Mouse (Mus musculus) hindbrain, embryonic 12.5 days (tissue): ENCODE results near the gene Rrm2. TPM values are rescaled to one million over a fixed set of nuclear protein-coding genes. Genes with fewer than 3 reads are reported as not detected.
"Not testable (repeated sequence)": the region's sequence is repeated elsewhere in the genome, so short reads cannot be mapped to it uniquely, and the experiment has no call there.

ENCODE experiments used
- ATAC-seq: fragments of 200-750 bp; cut with Nextera tagmentation; 2 replicates; pipeline ENCODE4 v1.8.0; 2017; ENCODE audit warnings: moderate TSS enrichment; ENCODE audit not compliant: low FRiP score
- H3K27ac ChIP-seq: fragments of 300-500 bp; sonication (generic); 2 replicates; pipeline ENCODE4 v1.5.1; 2016; ENCODE audit warnings: mild to moderate bottlenecking
- H3K27me3 ChIP-seq: fragments of 300-500 bp; sonication (generic); 2 replicates; pipeline ENCODE4 v1.6.1; 2016; ENCODE audit warnings: mild to moderate bottlenecking
- H3K36me3 ChIP-seq: fragments of 300-500 bp; sonication (generic); 2 replicates; pipeline ENCODE4 v1.6.1; 2016; ENCODE audit warnings: mild to moderate bottlenecking
- H3K4me1 ChIP-seq: fragments of 300-500 bp; sonication (generic); 2 replicates; pipeline ENCODE4 v1.6.1; 2016
- H3K4me2 ChIP-seq: fragments of 300-500 bp; sonication (generic); replicated peaks from 2 replicates; pipeline ENCODE4 v1.6.1; 2016; ENCODE audit warnings: mild to moderate bottlenecking
- H3K4me3 ChIP-seq: fragments of 300-500 bp; sonication (generic); 2 replicates; pipeline ENCODE4 v1.5.1; 2016; ENCODE audit warnings: mild to moderate bottlenecking
- H3K9ac ChIP-seq: fragments of 300-500 bp; sonication (generic); 2 replicates; pipeline ENCODE4 v1.6.1; 2016; ENCODE audit warnings: mild to moderate bottlenecking, moderate library complexity
- H3K9me3 ChIP-seq: fragments of 300-500 bp; sonication (generic); replicated peaks from 2 replicates; pipeline ENCODE4 v1.6.1; 2016; ENCODE audit warnings: mild to moderate bottlenecking
- WGBS: fragments of 180-500 bp; shearing (Covaris S2); methylation state at CpG from one replicate; pipeline ENCODE4 v1.1.7; 2016; 5-methylcytosine and 5-hydroxymethylcytosine counted together
- polyA plus RNA-seq: library from polyadenylated mRNA; unstranded; fragments of >200 nt; fragmentation: Nextera tagmentation; extraction: Ambion mirVana; gene quantifications from 2 replicates; pipeline ENCODE4 v1.2.1, GENCODE M21; 2016

Gene Rrm2
- polyA plus RNA-seq, 1 experiment from 2014 or later = 203 TPM

- WGBS = 75% methylated on average over 11 of the region's 11 CpGs
- H3K9me3 ChIP-seq = no peaks in the 10 kb centered on the region
- no peak overlapping the region for H3K9ac ChIP-seq
- peaks cover 17% of the 10 kb centered on the region for H3K27me3 ChIP-seq
- no peaks in the 10 kb centered on the region for H3K36me3 ChIP-seq
- no peak for ATAC-seq
- H3K4me3 ChIP-seq = no peak overlapping the region
- no peak overlapping the region for H3K27ac ChIP-seq
- H3K4me2 ChIP-seq = no peak overlapping the region
- no peaks in the 10 kb centered on the region for H3K4me1 ChIP-seq
Observed at GRCm38 (mm10) chr12:24686696-24687346, 21.2 kb upstream of the Rrm2 start.

GRCm38 (mm10) chr12:24690351-24690750, 17.7 kb upstream of the Rrm2 start:
- no peak overlapping the region for H3K4me2 ChIP-seq
- no peaks in the 10 kb centered on the region for H3K36me3 ChIP-seq
- no peaks in the 10 kb centered on the region for H3K4me1 ChIP-seq
- H3K4me3 ChIP-seq = no peak overlapping the region
- WGBS = 89% methylated on average over 3 of the region's 3 CpGs
- no peak overlapping the region for H3K27ac ChIP-seq
- H3K9ac ChIP-seq = no peak overlapping the region
- no peaks in the 10 kb centered on the region for H3K9me3 ChIP-seq
- no peaks in the 10 kb centered on the region for H3K27me3 ChIP-seq
- no peak for ATAC-seq

GRCm38 (mm10) chr12:24696500-24697483, 11.2 kb upstream of the Rrm2 start:
- ATAC-seq = peak; percentile 89
- no peaks in the 10 kb centered on the region for H3K4me1 ChIP-seq
- WGBS = 41% methylated on average over 16 of the region's 16 CpGs
- no peak overlapping the region for H3K27ac ChIP-seq
- no peaks in the 10 kb centered on the region for H3K36me3 ChIP-seq
- no peaks in the 10 kb centered on the region for H3K9me3 ChIP-seq
- H3K4me2 ChIP-seq = peak overlapping the region; percentile 28
- H3K9ac ChIP-seq = no peak overlapping the region
- H3K27me3 ChIP-seq = no peaks in the 10 kb centered on the region; the same call in 1 of the 2 replicates
- no peak overlapping the region for H3K4me3 ChIP-seq

- no peak overlapping the region for H3K9ac ChIP-seq
- no peaks in the 10 kb centered on the region for H3K36me3 ChIP-seq
- WGBS = 64% methylated on average over 8 of the region's 8 CpGs
- H3K9me3 ChIP-seq = no peaks in the 10 kb centered on the region
- H3K4me1 ChIP-seq = no peaks in the 10 kb centered on the region
- no peak overlapping the region for H3K4me3 ChIP-seq
- H3K27me3 ChIP-seq = no peaks in the 10 kb centered on the region; the same call in 1 of the 2 replicates
- ATAC-seq = peak; percentile 56
- H3K4me2 ChIP-seq = peak overlapping the region; percentile 28
- H3K27ac ChIP-seq = no peak overlapping the region
Observed at GRCm38 (mm10) chr12:24697484-24698204, 10.4 kb upstream of the Rrm2 start.

GRCm38 (mm10) chr12:24698514-24698913, 9.5 kb upstream of the Rrm2 start:
- 73% methylated on average over 3 of the region's 3 CpGs for WGBS

GRCm38 (mm10) chr12:24699578-24699977, 8.5 kb upstream of the Rrm2 start:
- ATAC-seq = no peak
- no peak overlapping the region for H3K4me2 ChIP-seq
- 75% methylated on average over 10 of the region's 10 CpGs for WGBS
- no peak overlapping the region for H3K4me3 ChIP-seq
- no peaks in the 10 kb centered on the region for H3K36me3 ChIP-seq
- no peaks in the 10 kb centered on the region; the same call in 1 of the 2 replicates for H3K27me3 ChIP-seq
- H3K4me1 ChIP-seq = no peaks in the 10 kb centered on the region
- no peak overlapping the region for H3K27ac ChIP-seq
- no peak overlapping the region for H3K9ac ChIP-seq
- no peaks in the 10 kb centered on the region for H3K9me3 ChIP-seq

More at GRCm38 (mm10) chr12:24698514-24698913, 9.5 kb upstream of the Rrm2 start:
- H3K27ac ChIP-seq = no peak overlapping the region
- no peak overlapping the region for H3K9ac ChIP-seq
- no peaks in the 10 kb centered on the region; the same call in 1 of the 2 replicates for H3K27me3 ChIP-seq
- ATAC-seq = no peak
- no peaks in the 10 kb centered on the region for H3K36me3 ChIP-seq
- no peaks in the 10 kb centered on the region for H3K9me3 ChIP-seq
- no peak overlapping the region for H3K4me3 ChIP-seq
- no peak overlapping the region for H3K4me2 ChIP-seq
- H3K4me1 ChIP-seq = no peaks in the 10 kb centered on the region

GRCm38 (mm10) chr12:24701621-24702020, 6.4 kb upstream of the Rrm2 start:
- H3K36me3 ChIP-seq, H3K4me2 ChIP-seq, ATAC-seq, H3K27me3 ChIP-seq, H3K9me3 ChIP-seq, H3K27ac ChIP-seq, H3K9ac ChIP-seq, H3K4me3 ChIP-seq, H3K4me1 ChIP-seq: not testable (repeated sequence)
- WGBS = 88% methylated on average over 9 of the region's 9 CpGs

GRCm38 (mm10) chr12:24703013-24703412, 5.0 kb upstream of the Rrm2 start:
- ATAC-seq = no peak
- Histone ChIP-seq H3K4me3 (no peak overlapping the region), H3K9me3 (no peaks in the 10 kb centered on the region), H3K9ac (no peak overlapping the region), H3K27me3 (peaks cover 4% of the 10 kb centered on the region; the same call in 1 of the 2 replicates), H3K36me3 (no peaks in the 10 kb centered on the region), H3K4me1 (peaks cover 10% of the 10 kb centered on the region), H3K4me2 (no peak overlapping the region), H3K27ac (no peak overlapping the region)
- 83% methylated on average over 3 of the region's 3 CpGs for WGBS

- H3K9me3 ChIP-seq = no peaks in the 10 kb centered on the region
- H3K9ac ChIP-seq = no peak overlapping the region
- ATAC-seq = no peak
- no peak overlapping the region for H3K27ac ChIP-seq
- H3K4me2 ChIP-seq = no peak overlapping the region
- peaks cover 21% of the 10 kb centered on the region for H3K4me1 ChIP-seq
- no peak overlapping the region for H3K4me3 ChIP-seq
- H3K27me3 ChIP-seq = 0 out of 2 replicates have a peak, but pooled peaks cover 4% of the 10 kb centered on the region
- H3K36me3 ChIP-seq = no peaks in the 10 kb centered on the region
- WGBS = 88% methylated on average over 15 of the region's 15 CpGs
Observed at GRCm38 (mm10) chr12:24705502-24706263, 2.4 kb upstream of the Rrm2 start.

- WGBS = under 1% methylated on average over 27 of the region's 27 CpGs
Observed at GRCm38 (mm10) chr12:24706764-24707479, 1.1 kb upstream of the Rrm2 start.

GRCm38 (mm10) chr12:24707480-24707802, 600 bp upstream of the Rrm2 start:
- Histone ChIP-seq H3K9me3 (no peaks in the 10 kb centered on the region), H3K27me3 (0 out of 2 replicates have a peak, but pooled peaks cover 4% of the 10 kb centered on the region), H3K4me2 (peak overlapping the region; percentile 81), H3K36me3 (0 out of 2 replicates have a peak, but pooled peaks cover 4% of the 10 kb centered on the region), H3K4me3 (peak overlapping the region; percentile 87), H3K9ac (peak overlapping the region; percentile 79), H3K27ac (no peak overlapping the region), H3K4me1 (peaks cover 25% of the 10 kb centered on the region)
- peak; percentile 9; the same call in 1 of the 2 replicates for ATAC-seq
- WGBS = under 1% methylated on average over 9 of the region's 9 CpGs

More at GRCm38 (mm10) chr12:24706764-24707479, 1.1 kb upstream of the Rrm2 start:
- ATAC-seq = no peak
- Histone ChIP-seq H3K9ac (peak overlapping the region; percentile 79; the same call in 1 of the 2 replicates), H3K27ac (no peak overlapping the region), H3K27me3 (0 out of 2 replicates have a peak, but pooled peaks cover 4% of the 10 kb centered on the region), H3K9me3 (no peaks in the 10 kb centered on the region), H3K4me3 (peak overlapping the region; percentile 87), H3K4me1 (peaks cover 25% of the 10 kb centered on the region), H3K36me3 (no peaks in the 10 kb centered on the region), H3K4me2 (peak overlapping the region; percentile 81)
